Mouse (Mus musculus): Measurements from ENCODE around the gene Epn2.

- no peak for TF ChIP-seq CTCF (IDR thresholded peaks at IDR 0.05; ENCODE audit: extremely low read depth, insufficient read depth, low read length)
- TF ChIP-seq POLR2A (IDR thresholded peaks at IDR 0.05; ENCODE audit: extremely low read depth, insufficient read depth, low read length): no peak
Measured at GRCm38 (mm10) chr11:61619356-61619755, 39.9 kb upstream of the Epn2 start.
